Mouse (Mus musculus) MEL (cell line): ENCODE data around the gene Top1.

Experiments
- CTCF ChIP-seq, 3 experiments: IDR thresholded peaks in 2 of 3; conservative IDR thresholded peaks in 1 of 3; 2 replicates each; pipeline ENCODE4 v1.5.1; 2011 to 2012; ENCODE audit warnings: low read length in 3 of 3, low read depth in 2 of 3, mild to moderate bottlenecking in 2 of 3, improper control_type of control experiment in 1 of 3, inconsistent platforms in 1 of 3, mixed read lengths in 1 of 3, moderate library complexity in 1 of 3; ENCODE audit not compliant: control insufficient read depth in 1 of 3, insufficient read depth in 1 of 3, poor library complexity in 1 of 3, severe bottlenecking in 1 of 3
- EP300 ChIP-seq, 2 experiments: IDR thresholded peaks; 2 replicates each; pipeline ENCODE4 v1.6.1; 2011; ENCODE audit warnings: improper control_type of control experiment in 2 of 2, low read length in 2 of 2, low read depth in 1 of 2, mild to moderate bottlenecking in 1 of 2
- ETS1 ChIP-seq: IDR thresholded peaks from 2 replicates; pipeline ENCODE4 v1.6.1; 2012; ENCODE audit warnings: low read depth, mild to moderate bottlenecking, inconsistent platforms, low read length, improper control_type of control experiment, moderate library complexity
- ZMIZ1 ChIP-seq: IDR thresholded peaks from 2 replicates; pipeline ENCODE4 v1.6.1; 2012; ENCODE audit warnings: low read depth, mild to moderate bottlenecking, inconsistent platforms, low read length, improper control_type of control experiment, moderate library complexity

- TF ChIP-seq ZMIZ1, result no peak
- TF ChIP-seq ETS1, result no peak
- no peak for TF ChIP-seq EP300 (IDR thresholded peaks at IDR 0.05; ENCODE audit: low read depth in 1 of 2, low read length in 2 of 2)
- no peak for TF ChIP-seq CTCF (IDR thresholded peaks at IDR 0.05 in 2 of 3, conservative IDR thresholded peaks at IDR 0.05 in 1 of 3; ENCODE audit: control insufficient read depth in 1 of 3, insufficient read depth in 1 of 3, low read depth in 2 of 3, low read length in 3 of 3, poor library complexity in 1 of 3, severe bottlenecking in 1 of 3)
These were observed 77.0 kb downstream of the Top1 start for GRCm38 (mm10) chr2:160722714-160723113.
